Mouse (Mus musculus): ENCODE measurements around the gene Psd4. TPM values are rescaled to one million over a fixed set of nuclear protein-coding genes. Genes with fewer than 3 reads are reported as not detected.
A peak's percentile ranks its signal among the peaks of the same experiment; 100 is the strongest.

Gene Psd4
- polyA plus RNA-seq, 1 experiment from 2014 or later, result 0.39 TPM

DNA sequence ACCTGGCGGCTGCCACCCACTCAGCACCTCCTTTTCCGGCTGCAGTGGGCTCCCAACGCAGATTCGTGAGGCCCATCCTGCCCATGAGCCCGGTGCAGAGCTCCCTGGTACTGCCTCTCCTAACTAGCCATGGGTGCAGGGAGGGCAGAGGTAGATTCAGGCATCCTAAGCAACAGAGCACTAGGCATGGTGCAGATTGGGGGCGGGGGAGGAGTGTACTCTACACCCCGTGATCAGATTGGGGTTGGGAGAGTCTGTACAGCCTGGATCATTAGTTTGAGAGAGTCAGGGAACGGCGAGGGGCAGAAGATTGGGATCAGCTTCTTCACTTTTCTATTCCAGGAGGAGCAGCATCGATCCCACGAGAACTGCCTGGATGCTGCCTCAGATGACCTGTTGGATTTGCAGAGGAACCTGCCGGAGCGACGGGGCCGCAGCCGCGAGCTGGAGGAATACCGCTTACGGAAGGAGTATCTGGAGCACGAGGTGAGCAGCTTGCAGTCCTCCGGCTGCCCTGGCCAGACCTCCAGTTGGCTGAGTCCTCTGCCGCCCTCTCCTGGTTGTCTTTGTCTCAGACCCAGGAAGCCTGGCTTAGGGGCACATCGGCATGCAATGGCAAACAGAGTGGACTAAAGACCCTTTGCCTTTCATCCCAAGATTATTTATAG is 38.1 kb downstream of the Psd4 start:
- peak; percentile 72 for ATAC-seq

DNA sequence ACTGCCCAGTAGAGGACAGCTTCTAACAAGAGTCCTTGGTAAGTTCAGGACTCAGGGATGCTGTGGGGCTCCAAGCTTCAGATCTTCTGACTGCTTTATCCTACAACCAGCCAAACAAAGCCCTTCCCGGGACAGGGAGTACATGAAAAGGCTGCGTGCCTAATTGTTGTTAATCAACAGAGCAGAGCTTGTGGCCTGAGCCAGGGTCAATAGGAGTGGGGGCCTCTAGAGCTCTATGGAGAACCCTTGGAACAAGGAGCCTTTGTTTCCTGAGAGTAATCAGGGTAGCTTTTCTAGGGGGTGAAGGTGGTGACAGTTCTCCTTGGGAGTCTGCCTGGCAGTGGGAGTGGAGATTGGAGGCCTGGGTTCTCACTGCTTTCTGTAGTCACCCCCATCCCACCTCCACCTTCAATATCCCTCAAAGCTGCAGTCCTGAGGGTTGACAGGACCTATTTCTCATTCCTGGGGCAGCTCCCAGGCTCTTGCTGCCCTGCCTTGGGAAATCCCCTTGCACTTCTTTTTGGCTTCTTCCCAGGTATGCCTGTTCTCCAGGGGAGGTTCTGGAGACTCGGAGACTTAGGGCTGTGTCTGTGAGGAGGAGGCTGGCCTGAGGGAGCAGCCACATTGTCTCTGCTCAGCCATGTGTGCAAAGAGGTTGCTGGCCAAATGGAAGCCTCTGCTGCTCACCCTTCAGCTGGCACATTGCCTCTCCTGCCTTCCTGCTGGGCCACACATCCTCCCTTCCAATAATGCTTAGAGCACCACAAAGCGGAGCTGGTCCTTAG is 40.5 kb downstream of the Psd4 start:
- Histone ChIP-seq H3K27ac (ENCODE audit: low read depth, low read length) (no peak overlapping the region), H3K4me2 (ENCODE audit: low read length) (no peak overlapping the region), H3K9ac (ENCODE audit: low read length) (no peak overlapping the region), H3K36me3 (ENCODE audit: control insufficient read depth, insufficient read depth, low read length) (no peaks in the 10 kb centered on the region), H3K4me3 (ENCODE audit: low read depth, low read length) (no peak overlapping the region), H3K4me1 (ENCODE audit: control insufficient read depth, insufficient read depth, low read length) (peaks cover 4% of the 10 kb centered on the region; the same call in 1 of the 2 replicates), H3K27me3 (replicated peaks; ENCODE audit: control insufficient read depth, insufficient read depth, low read length) (no peaks in the 10 kb centered on the region), H3K9me3 (replicated peaks; ENCODE audit: control insufficient read depth, low read length) (no peaks in the 10 kb centered on the region)
- 0% methylated on average over 4 of the region's 4 CpGs for WGBS
- no peak for ATAC-seq
- DNase-seq (ENCODE audit: low spot score), result peak; percentile 41

More for the DNA sequence above, 38.1 kb downstream of the Psd4 start:
- no peaks in the 10 kb centered on the region for H3K27me3 ChIP-seq (replicated peaks; ENCODE audit: control insufficient read depth, insufficient read depth, low read length)
- H3K4me3 ChIP-seq (ENCODE audit: low read depth, low read length), result 0 out of 2 replicates have a peak overlapping the region, but pooled peaks have one; percentile 17
- DNase-seq (ENCODE audit: low spot score), result peak; percentile 81
- WGBS, result 16% methylated on average over 23 of the region's 23 CpGs
- no peak overlapping the region for H3K27ac ChIP-seq (ENCODE audit: low read depth, low read length)
- H3K4me1 ChIP-seq (ENCODE audit: control insufficient read depth, insufficient read depth, low read length), result peaks cover 4% of the 10 kb centered on the region; the same call in 1 of the 2 replicates
- H3K36me3 ChIP-seq (ENCODE audit: control insufficient read depth, insufficient read depth, low read length), result no peaks in the 10 kb centered on the region
- H3K4me2 ChIP-seq (ENCODE audit: low read length), result peak overlapping the region; percentile 45
- H3K9me3 ChIP-seq (replicated peaks; ENCODE audit: control insufficient read depth, low read length), result no peaks in the 10 kb centered on the region
- H3K9ac ChIP-seq (ENCODE audit: low read length), result peak overlapping the region; percentile 48

DNA sequence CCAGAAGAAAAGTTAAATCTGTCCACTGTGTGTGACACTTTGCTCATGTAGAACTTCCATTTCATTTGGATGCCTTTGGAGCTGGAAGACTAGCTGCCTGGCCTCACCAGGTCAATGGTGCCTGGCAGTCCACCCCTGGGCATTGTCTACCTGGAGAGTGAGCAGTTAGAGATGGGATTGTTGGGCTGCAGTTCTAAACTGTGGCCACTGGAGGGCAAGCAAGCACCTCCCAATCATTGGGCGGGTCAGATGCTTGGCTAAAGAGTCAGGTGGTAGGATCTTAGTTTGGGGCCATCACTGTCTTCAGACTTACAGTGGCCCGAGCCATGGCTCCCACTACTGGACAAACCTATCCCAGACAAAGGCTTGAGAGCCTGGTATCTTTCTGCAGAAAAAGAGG is 41.8 kb downstream of the Psd4 start:
- DNase-seq (ENCODE audit: low spot score) (peak; percentile 71), ATAC-seq (peak; percentile 57)
- Histone ChIP-seq H3K4me2 (ENCODE audit: low read length) (no peak overlapping the region), H3K4me3 (ENCODE audit: low read depth, low read length) (no peak overlapping the region), H3K36me3 (ENCODE audit: control insufficient read depth, insufficient read depth, low read length) (no peaks in the 10 kb centered on the region), H3K27ac (ENCODE audit: low read depth, low read length) (no peak overlapping the region), H3K4me1 (ENCODE audit: control insufficient read depth, insufficient read depth, low read length) (peaks cover 4% of the 10 kb centered on the region; the same call in 1 of the 2 replicates), H3K27me3 (replicated peaks; ENCODE audit: control insufficient read depth, insufficient read depth, low read length) (no peaks in the 10 kb centered on the region), H3K9me3 (replicated peaks; ENCODE audit: control insufficient read depth, low read length) (no peaks in the 10 kb centered on the region), H3K9ac (ENCODE audit: low read length) (no peak overlapping the region)
- 3% methylated on average over 2 of the region's 2 CpGs for WGBS

DNA sequence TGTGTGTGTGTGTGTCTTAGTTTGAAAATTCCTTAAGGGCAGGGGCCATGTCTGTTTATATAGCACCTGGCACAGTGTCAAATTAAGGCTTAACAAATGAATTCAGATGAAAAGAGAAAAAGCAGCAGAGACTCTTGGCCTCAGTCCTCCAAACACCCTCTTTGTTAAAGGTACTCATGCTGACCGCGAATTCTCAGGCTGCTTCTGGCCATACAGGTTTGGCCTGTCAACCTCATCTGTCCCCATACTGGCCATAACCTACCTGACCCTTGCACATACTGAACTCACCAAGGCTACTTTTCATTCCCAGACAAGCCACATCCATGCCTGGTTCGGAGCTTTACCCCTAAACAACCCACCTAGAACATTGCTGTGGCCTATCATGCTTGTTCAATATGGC is 45.8 kb downstream of the Psd4 start:
- no peak overlapping the region for H3K27ac ChIP-seq (ENCODE audit: low read depth, low read length)
- H3K36me3 ChIP-seq (ENCODE audit: control insufficient read depth, insufficient read depth, low read length), result no peaks in the 10 kb centered on the region
- no peak overlapping the region for H3K4me2 ChIP-seq (ENCODE audit: low read length)
- no peak overlapping the region for H3K9ac ChIP-seq (ENCODE audit: low read length)
- H3K9me3 ChIP-seq (replicated peaks; ENCODE audit: control insufficient read depth, low read length), result no peaks in the 10 kb centered on the region
- 61% methylated on average over 3 of the region's 3 CpGs for WGBS
- H3K27me3 ChIP-seq (replicated peaks; ENCODE audit: control insufficient read depth, insufficient read depth, low read length), result no peaks in the 10 kb centered on the region
- no peak overlapping the region for H3K4me3 ChIP-seq (ENCODE audit: low read depth, low read length)
- DNase-seq (ENCODE audit: low spot score) (no peak), ATAC-seq (no peak)
- H3K4me1 ChIP-seq (ENCODE audit: control insufficient read depth, insufficient read depth, low read length), result no peaks in the 10 kb centered on the region

DNA sequence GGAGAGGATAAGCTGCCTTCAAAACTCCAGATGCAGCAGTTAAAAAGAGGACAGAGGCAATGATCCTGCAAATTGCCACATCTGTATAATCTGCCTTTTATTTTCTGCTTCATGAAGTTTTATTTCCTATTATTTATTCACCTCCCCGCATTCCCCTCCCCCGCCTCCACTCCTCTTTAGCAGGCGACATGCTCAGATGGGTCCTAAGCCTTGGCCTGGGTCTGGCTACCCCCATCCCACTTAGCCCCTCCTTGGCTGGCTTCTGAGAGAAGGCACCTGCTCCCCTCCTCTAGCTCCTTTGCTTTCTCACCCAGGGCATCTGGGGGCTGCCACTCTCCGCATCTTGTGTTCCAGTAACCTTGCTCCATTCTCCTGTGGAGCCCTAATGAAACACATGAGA is 46.3 kb downstream of the Psd4 start:
- ATAC-seq, result no peak
- no peak overlapping the region for H3K4me2 ChIP-seq (ENCODE audit: low read length)
- no peaks in the 10 kb centered on the region for H3K4me1 ChIP-seq (ENCODE audit: control insufficient read depth, insufficient read depth, low read length)
- no peaks in the 10 kb centered on the region for H3K36me3 ChIP-seq (ENCODE audit: control insufficient read depth, insufficient read depth, low read length)
- no peak for DNase-seq (ENCODE audit: low spot score)
- 72% methylated on average over 4 of the region's 4 CpGs for WGBS
- no peaks in the 10 kb centered on the region for H3K9me3 ChIP-seq (replicated peaks; ENCODE audit: control insufficient read depth, low read length)
- no peak overlapping the region for H3K9ac ChIP-seq (ENCODE audit: low read length)
- H3K4me3 ChIP-seq (ENCODE audit: low read depth, low read length), result no peak overlapping the region
- H3K27me3 ChIP-seq (replicated peaks; ENCODE audit: control insufficient read depth, insufficient read depth, low read length), result no peaks in the 10 kb centered on the region
- no peak overlapping the region for H3K27ac ChIP-seq (ENCODE audit: low read depth, low read length)

DNA sequence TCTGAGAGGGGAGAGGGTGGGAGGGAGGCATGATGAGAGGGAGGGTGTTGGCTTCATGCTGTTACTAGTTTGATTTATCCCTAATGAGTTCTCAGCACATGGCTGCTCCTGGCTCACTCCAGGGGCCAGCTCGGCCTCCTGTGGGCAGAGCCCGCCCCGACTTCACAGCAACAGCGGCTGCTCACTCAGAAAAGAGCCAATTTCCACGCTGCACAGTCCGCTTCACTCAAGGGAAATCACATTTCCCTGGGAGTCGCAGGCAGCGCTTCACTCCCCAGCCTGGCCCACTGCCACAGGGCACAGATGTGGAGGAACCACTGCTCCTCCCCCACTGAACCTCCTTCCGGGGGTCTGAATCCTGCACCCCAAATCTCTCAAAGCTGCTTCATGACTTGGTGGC is 49.3 kb downstream of the Psd4 start:
- Histone ChIP-seq H3K36me3 (ENCODE audit: control insufficient read depth, insufficient read depth, low read length) (no peaks in the 10 kb centered on the region), H3K9ac (ENCODE audit: low read length) (no peak overlapping the region), H3K9me3 (replicated peaks; ENCODE audit: control insufficient read depth, low read length) (no peaks in the 10 kb centered on the region), H3K27me3 (replicated peaks; ENCODE audit: control insufficient read depth, insufficient read depth, low read length) (no peaks in the 10 kb centered on the region), H3K4me1 (ENCODE audit: control insufficient read depth, insufficient read depth, low read length) (no peaks in the 10 kb centered on the region), H3K27ac (ENCODE audit: low read depth, low read length) (no peak overlapping the region), H3K4me3 (ENCODE audit: low read depth, low read length) (no peak overlapping the region), H3K4me2 (ENCODE audit: low read length) (no peak overlapping the region)
- 1% methylated on average over 9 of the region's 9 CpGs for WGBS
- ATAC-seq (peak; percentile 37; the same call in 1 of the 2 replicates), DNase-seq (ENCODE audit: low spot score) (peak; percentile 28)

DNA sequence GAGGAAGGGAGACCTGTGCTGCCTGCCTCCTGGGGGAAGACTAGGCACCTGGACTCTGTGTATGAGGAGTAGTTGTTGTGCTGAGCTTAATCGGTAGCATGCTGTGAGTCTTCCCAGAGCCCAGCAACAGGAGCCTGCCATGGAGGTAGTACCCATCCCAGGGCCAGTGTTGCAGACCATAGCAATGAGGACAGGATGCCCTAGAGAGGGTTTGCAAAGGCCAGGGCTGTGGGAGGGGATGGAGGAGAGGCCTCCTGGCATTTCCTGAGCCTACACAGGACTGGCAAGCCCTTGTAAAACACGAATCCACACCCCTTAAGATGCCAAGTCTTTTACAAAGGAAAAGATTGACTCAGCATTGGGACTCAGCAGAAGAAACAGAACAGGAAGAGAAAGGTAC is 49.7 kb downstream of the Psd4 start:
- H3K36me3 ChIP-seq (ENCODE audit: control insufficient read depth, insufficient read depth, low read length), result no peaks in the 10 kb centered on the region
- ATAC-seq (no peak), DNase-seq (ENCODE audit: low spot score) (no peak)
- no peak overlapping the region for H3K4me3 ChIP-seq (ENCODE audit: low read depth, low read length)
- 8% methylated on average over 2 of the region's 2 CpGs for WGBS
- H3K27ac ChIP-seq (ENCODE audit: low read depth, low read length), result no peak overlapping the region
- no peaks in the 10 kb centered on the region for H3K27me3 ChIP-seq (replicated peaks; ENCODE audit: control insufficient read depth, insufficient read depth, low read length)
- H3K4me2 ChIP-seq (ENCODE audit: low read length), result no peak overlapping the region
- H3K9me3 ChIP-seq (replicated peaks; ENCODE audit: control insufficient read depth, low read length), result no peaks in the 10 kb centered on the region
- no peaks in the 10 kb centered on the region for H3K4me1 ChIP-seq (ENCODE audit: control insufficient read depth, insufficient read depth, low read length)
- H3K9ac ChIP-seq (ENCODE audit: low read length), result no peak overlapping the region

DNA sequence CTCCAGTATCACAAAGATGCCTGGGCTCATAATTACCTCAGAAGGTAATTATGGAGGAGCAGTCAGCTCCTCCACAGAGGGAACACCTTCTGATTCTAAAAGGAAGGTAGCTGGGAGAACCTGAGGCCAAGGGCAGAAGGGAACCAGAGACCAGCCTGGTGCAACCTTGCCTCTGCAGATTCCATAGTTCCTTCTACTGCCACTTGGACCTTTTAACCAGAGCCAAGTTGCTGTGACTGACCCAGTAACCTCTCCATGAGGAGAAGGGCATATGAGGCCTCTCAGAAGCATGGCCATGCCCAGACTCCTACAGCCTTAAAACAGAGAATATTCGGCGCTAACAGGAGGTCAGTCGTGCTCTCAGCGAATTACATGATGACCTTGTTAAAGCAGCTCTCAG is 50.2 kb downstream of the Psd4 start:
- Histone ChIP-seq H3K4me2 (ENCODE audit: low read length) (no peak overlapping the region), H3K4me3 (ENCODE audit: low read depth, low read length) (no peak overlapping the region), H3K27me3 (replicated peaks; ENCODE audit: control insufficient read depth, insufficient read depth, low read length) (no peaks in the 10 kb centered on the region), H3K27ac (ENCODE audit: low read depth, low read length) (no peak overlapping the region), H3K4me1 (ENCODE audit: control insufficient read depth, insufficient read depth, low read length) (no peaks in the 10 kb centered on the region), H3K36me3 (ENCODE audit: control insufficient read depth, insufficient read depth, low read length) (no peaks in the 10 kb centered on the region), H3K9ac (ENCODE audit: low read length) (no peak overlapping the region), H3K9me3 (replicated peaks; ENCODE audit: control insufficient read depth, low read length) (no peaks in the 10 kb centered on the region)
- no peak for ATAC-seq
- DNase-seq (ENCODE audit: low spot score), result no peak
- WGBS, result 95% methylated on average over 4 of the region's 4 CpGs

All from forebrain, embryonic 14.5 days (tissue).